Mouse (Mus musculus) embryonic facial prominence, embryonic 14.5 days (tissue): ENCODE results near the gene Tas1r3. TPM values are rescaled to one million over a fixed set of nuclear protein-coding genes. Genes with fewer than 3 reads are reported as not detected.

Experiments
- ATAC-seq: fragments of 200-750 bp; cut with Nextera tagmentation; 2 replicates; pipeline ENCODE4 v1.8.0; 2017; ENCODE audit warnings: low read depth, moderate number of reproducible peaks, moderate TSS enrichment
- DNase-seq: peaks from one replicate; pipeline ENCODE4 v3.0.0-alpha.2; 2015; ENCODE audit warnings: low spot score
- H3K27ac ChIP-seq: fragments of 300-500 bp; sonication (generic); replicated peaks from 2 replicates; pipeline ENCODE4 v1.5.1; 2014; ENCODE audit warnings: low read depth, mild to moderate bottlenecking, low read length, moderate library complexity
- H3K27me3 ChIP-seq: fragments of 300-500 bp; sonication (generic); replicated peaks from 2 replicates; pipeline ENCODE4 v1.6.1; 2014; ENCODE audit warnings: low read length; ENCODE audit not compliant: control insufficient read depth, insufficient read depth
- H3K36me3 ChIP-seq: fragments of 300-500 bp; sonication (generic); 2 replicates; pipeline ENCODE4 v1.6.1; 2014; ENCODE audit warnings: low read length, mixed read lengths; ENCODE audit not compliant: control insufficient read depth, insufficient read depth
- H3K4me1 ChIP-seq: fragments of 300-500 bp; sonication (generic); 2 replicates; pipeline ENCODE4 v1.6.1; 2014; ENCODE audit warnings: antibody characterized with exemption, low read length; ENCODE audit not compliant: control insufficient read depth, insufficient read depth
- H3K4me2 ChIP-seq: fragments of 300-500 bp; sonication (generic); 2 replicates; pipeline ENCODE4 v1.6.1; 2014; ENCODE audit warnings: low read depth, mild to moderate bottlenecking, low read length, moderate library complexity, mixed read lengths
- H3K4me3 ChIP-seq: fragments of 300-500 bp; sonication (generic); 2 replicates; pipeline ENCODE4 v1.5.1; 2014; ENCODE audit warnings: low read depth, mild to moderate bottlenecking, low read length
- H3K9ac ChIP-seq: fragments of 300-500 bp; sonication (generic); 2 replicates; pipeline ENCODE4 v1.6.1; 2014; ENCODE audit warnings: low read depth, mild to moderate bottlenecking, low read length, moderate library complexity, mixed read lengths
- H3K9me3 ChIP-seq: fragments of 300-500 bp; sonication (generic); 2 replicates; pipeline ENCODE4 v1.6.1; 2016; ENCODE audit warnings: low read length; ENCODE audit not compliant: control insufficient read depth
- WGBS: fragments of 180-500 bp; shearing (Covaris S2); extraction: QIAGEN DNeasy Blood & Tissue Kit; methylation state at CpG from one replicate; pipeline ENCODE4 v1.1.7; 2014; 5-methylcytosine and 5-hydroxymethylcytosine counted together
- polyA plus RNA-seq: library from polyadenylated mRNA; unstranded; fragments of >200 nt; fragmentation: Nextera tagmentation; extraction: Ambion mirVana; gene quantifications from 2 replicates; pipeline ENCODE4 v1.2.1, GENCODE M21; 2014

Gene Tas1r3
- polyA plus RNA-seq, 1 experiment from 2014 or later = 0.36 TPM

GRCm38 (mm10) chr4:155851951-155852411 is 11.2 kb downstream of the Tas1r3 start:
- Histone ChIP-seq H3K4me2 (no peak overlapping the region), H3K9ac (no peak overlapping the region), H3K9me3 (no peaks in the 10 kb centered on the region), H3K36me3 (peaks cover 33% of the 10 kb centered on the region), H3K4me1 (peaks cover 11% of the 10 kb centered on the region), H3K4me3 (no peak overlapping the region), H3K27ac (no peak overlapping the region), H3K27me3 (no peaks in the 10 kb centered on the region)
- DNase-seq (no peak), ATAC-seq (no peak)
- 80% methylated on average over 2 of the region's 2 CpGs for WGBS

- H3K4me2 ChIP-seq = no peak overlapping the region
- ATAC-seq (no peak), DNase-seq (no peak)
- no peak overlapping the region for H3K4me3 ChIP-seq
- no peaks in the 10 kb centered on the region for H3K9me3 ChIP-seq
- H3K27me3 ChIP-seq = no peaks in the 10 kb centered on the region
- no peak overlapping the region for H3K9ac ChIP-seq
- peaks cover 15% of the 10 kb centered on the region for H3K4me1 ChIP-seq
- H3K27ac ChIP-seq = no peak overlapping the region
- 87% methylated on average over 3 of the region's 3 CpGs for WGBS
- peaks cover 27% of the 10 kb centered on the region for H3K36me3 ChIP-seq
These were observed 11.8 kb downstream of the Tas1r3 start for GRCm38 (mm10) chr4:155851368-155851767.

- Histone ChIP-seq H3K9ac (no peak overlapping the region), H3K4me3 (no peak overlapping the region), H3K36me3 (peaks cover 13% of the 10 kb centered on the region), H3K27ac (no peak overlapping the region), H3K4me1 (peaks cover 15% of the 10 kb centered on the region), H3K4me2 (no peak overlapping the region), H3K27me3 (no peaks in the 10 kb centered on the region), H3K9me3 (no peaks in the 10 kb centered on the region)
- DNase-seq (no peak), ATAC-seq (no peak)
- WGBS = 92% methylated on average over 3 of the region's 3 CpGs
These were observed 13.2 kb downstream of the Tas1r3 start for GRCm38 (mm10) chr4:155849792-155850451.

GRCm38 (mm10) chr4:155849391-155849790 is 13.8 kb downstream of the Tas1r3 start:
- Histone ChIP-seq H3K27ac (no peak overlapping the region), H3K36me3 (peaks cover 7% of the 10 kb centered on the region; the same call in 1 of the 2 replicates), H3K4me2 (no peak overlapping the region), H3K9me3 (no peaks in the 10 kb centered on the region), H3K4me1 (peaks cover 15% of the 10 kb centered on the region), H3K4me3 (no peak overlapping the region), H3K27me3 (no peaks in the 10 kb centered on the region), H3K9ac (no peak overlapping the region)
- WGBS = 84% methylated on average over 2 of the region's 2 CpGs
- no peak for DNase-seq
- ATAC-seq = no peak

GRCm38 (mm10) chr4:155848434-155849095 is 14.6 kb downstream of the Tas1r3 start:
- Histone ChIP-seq H3K9me3 (no peaks in the 10 kb centered on the region), H3K4me2 (peak overlapping the region; percentile 96), H3K27me3 (no peaks in the 10 kb centered on the region), H3K9ac (peak overlapping the region; percentile 80), H3K36me3 (0 out of 2 replicates have a peak, but pooled peaks cover 6% of the 10 kb centered on the region), H3K4me1 (peaks cover 15% of the 10 kb centered on the region), H3K27ac (no peak overlapping the region), H3K4me3 (peak overlapping the region; percentile 86)
- ATAC-seq (no peak), DNase-seq (no peak)
- WGBS = 62% methylated on average over 7 of the region's 7 CpGs

GRCm38 (mm10) chr4:155847591-155848352 is 15.4 kb downstream of the Tas1r3 start:
- H3K9ac ChIP-seq = peak overlapping the region; percentile 80
- ATAC-seq (peak; percentile 55), DNase-seq (peak; percentile 19)
- H3K27ac ChIP-seq = peak overlapping the region; percentile 69
- 4% methylated on average over 33 of the region's 69 CpGs for WGBS
- H3K4me3 ChIP-seq = peak overlapping the region; percentile 86
- peaks cover 15% of the 10 kb centered on the region for H3K4me1 ChIP-seq
- H3K27me3 ChIP-seq = no peaks in the 10 kb centered on the region
- no peaks in the 10 kb centered on the region for H3K9me3 ChIP-seq
- peak overlapping the region; percentile 96 for H3K4me2 ChIP-seq
- peaks cover 8% of the 10 kb centered on the region; the same call in 1 of the 2 replicates for H3K36me3 ChIP-seq

GRCm38 (mm10) chr4:155846871-155847578 is 16.1 kb downstream of the Tas1r3 start, which contains the start of gene Dvl1:
Gene Dvl1 (plus strand): TSS chr4:155847402.
- peaks cover 8% of the 10 kb centered on the region; the same call in 1 of the 2 replicates for H3K36me3 ChIP-seq
- WGBS = 8% methylated on average over 12 of the region's 65 CpGs
- H3K27ac ChIP-seq = peak within 1 kb of the TSS; percentile 72

GRCm38 (mm10) chr4:155843231-155843630 is 19.9 kb downstream of the Tas1r3 start:
- WGBS = 89% methylated on average over 5 of the region's 5 CpGs
- ATAC-seq (no peak), DNase-seq (no peak)
- no peak overlapping the region for H3K9ac ChIP-seq
- no peak overlapping the region for H3K4me3 ChIP-seq
- H3K27me3 ChIP-seq = no peaks in the 10 kb centered on the region
- no peak overlapping the region for H3K4me2 ChIP-seq
- peaks cover 31% of the 10 kb centered on the region for H3K4me1 ChIP-seq
- no peaks in the 10 kb centered on the region for H3K9me3 ChIP-seq
- H3K36me3 ChIP-seq = peaks cover 14% of the 10 kb centered on the region; the same call in 1 of the 2 replicates
- no peak overlapping the region for H3K27ac ChIP-seq

More at GRCm38 (mm10) chr4:155846871-155847578, 16.1 kb downstream of the Tas1r3 start, which contains the start of gene Dvl1:
- H3K9me3 ChIP-seq = no peaks in the 10 kb centered on the region
- peak within 1 kb of the TSS; percentile 80 for H3K9ac ChIP-seq
- peak within 1 kb of the TSS; percentile 96 for H3K4me2 ChIP-seq
- H3K4me3 ChIP-seq = peak within 1 kb of the TSS; percentile 86
- ATAC-seq (peak; percentile 92), DNase-seq (peak; percentile 94)
- H3K27me3 ChIP-seq = no peaks in the 10 kb centered on the region
- H3K4me1 ChIP-seq = peaks cover 15% of the 10 kb centered on the region
